Mouse (Mus musculus) liver, adult 2 months (tissue): ENCODE results near the gene Il1rapl1.

Source experiments
- CTCF ChIP-seq: fragments of 200-500 bp; IDR thresholded peaks from 2 replicates; pipeline ENCODE4 v1.5.1; 2011; ENCODE audit warnings: low read depth, low read length, control low read depth
- POLR2A ChIP-seq: fragments of 200-500 bp; IDR thresholded peaks from 2 replicates; pipeline ENCODE4 v1.6.1; 2011; ENCODE audit warnings: low read length, control low read depth; ENCODE audit not compliant: insufficient read depth; ENCODE audit errors: extremely low read depth

DNA sequence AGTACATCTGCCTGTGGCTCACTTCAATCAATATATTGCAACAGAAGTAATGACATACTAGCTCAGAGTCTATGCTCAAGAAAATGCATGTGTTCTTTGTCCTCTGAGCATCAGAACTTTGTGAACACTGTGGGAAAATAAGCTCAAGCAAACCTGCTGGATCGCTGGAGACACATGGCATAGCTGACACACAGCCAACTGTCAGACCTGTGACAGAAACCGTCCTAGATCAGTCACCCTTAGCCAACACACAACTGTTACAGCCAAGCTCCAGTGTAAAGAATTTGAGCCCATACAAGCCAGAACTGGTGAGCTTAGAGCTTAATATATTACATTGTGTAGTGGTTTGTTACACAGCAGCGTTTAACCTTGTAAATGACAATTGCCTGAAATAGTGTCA, 45.1 kb downstream of the Il1rapl1 start:
- no peak for TF ChIP-seq POLR2A
- TF ChIP-seq CTCF, result no peak
